Mouse (Mus musculus) T-helper 17 cell (primary cell): Measurements from ENCODE around the gene Xpa.

Source experiments
- in situ Hi-C, 2 experiments: fragments of 300-600 bp; cut with MboI, MseI; formaldehyde crosslinking; loops; 1 replicate in 1 of 2; 2 replicates in 1 of 2; pipeline ENCODE4 v1.15.1; 2025; ENCODE audit warnings: high pct_unique_total_duplicates in 2 of 2

Xpa gene

GRCm38 (mm10) chr4:46195781-46196487, at the start of gene Xpa:
Gene Xpa (minus strand): TSS chr4:46196311.
- in situ Hi-C loops = loop anchor here in 1 of 2 experiments (10.0 kb wide), 1 partner anchor 299 kb away; no protein-coding TSS in a partner anchor

GRCm38 (mm10) chr4:46235871-46236270, 39.8 kb upstream of the Xpa start:
- in situ Hi-C loops = no loop called here

GRCm38 (mm10) chr4:46234739-46235138, 38.6 kb upstream of the Xpa start:
- in situ Hi-C loops = no loop called here

GRCm38 (mm10) chr4:46226972-46227535, 30.9 kb upstream of the Xpa start:
- in situ Hi-C loops = no loop called here

- in situ Hi-C loops = loop anchor here (25.0 kb wide), 1 partner anchor 141 kb away; no protein-coding TSS in a partner anchor
Measured at GRCm38 (mm10) chr4:46221090-46221489, 25.0 kb upstream of the Xpa start.

- in situ Hi-C loops = loop anchor here (25.0 kb wide), 1 partner anchor 160 kb away; no protein-coding TSS in a partner anchor
Measured at GRCm38 (mm10) chr4:46202562-46203126, 6.5 kb upstream of the Xpa start.

GRCm38 (mm10) chr4:46201834-46202561, 5.9 kb upstream of the Xpa start:
- in situ Hi-C loops = loop anchor here (25.0 kb wide), 1 partner anchor 160 kb away; no protein-coding TSS in a partner anchor

- in situ Hi-C loops = loop anchor here in 1 of 2 experiments (10.0 kb wide), 1 partner anchor 297 kb away; no protein-coding TSS in a partner anchor
Measured at GRCm38 (mm10) chr4:46198064-46198463, 2.0 kb upstream of the Xpa start.

- in situ Hi-C loops = loop anchor here in 1 of 2 experiments (10.0 kb wide), 1 partner anchor 298 kb away; no protein-coding TSS in a partner anchor
Measured at GRCm38 (mm10) chr4:46196513-46196912, 402 bp upstream of the Xpa start.

- in situ Hi-C loops = loop anchor here (5.0 to 10.0 kb wide), 2 partner anchors 45 to 303 kb away; no protein-coding TSS in a partner anchor
Measured at GRCm38 (mm10) chr4:46192011-46192410, 4.1 kb downstream of the Xpa start.

GRCm38 (mm10) chr4:46186466-46186865, 9.6 kb downstream of the Xpa start:
- in situ Hi-C loops = no loop called here

- in situ Hi-C loops = no loop called here
Measured at GRCm38 (mm10) chr4:46185890-46186289, 10.2 kb downstream of the Xpa start.

- in situ Hi-C loops = no loop called here
Measured at GRCm38 (mm10) chr4:46185423-46185822, 10.7 kb downstream of the Xpa start.

GRCm38 (mm10) chr4:46182181-46182580, 13.9 kb downstream of the Xpa start:
- in situ Hi-C loops = no loop called here

GRCm38 (mm10) chr4:46181168-46181567, 14.9 kb downstream of the Xpa start:
- in situ Hi-C loops = no loop called here

- in situ Hi-C loops = no loop called here
Measured at GRCm38 (mm10) chr4:46177496-46177895, 18.6 kb downstream of the Xpa start.

- in situ Hi-C loops = no loop called here
Measured at GRCm38 (mm10) chr4:46177018-46177417, 19.1 kb downstream of the Xpa start.

GRCm38 (mm10) chr4:46176313-46176712, 19.8 kb downstream of the Xpa start:
- in situ Hi-C loops = no loop called here

- in situ Hi-C loops = loop anchor here in 1 of 2 experiments (25.0 kb wide), 1 partner anchor 809 kb away; no protein-coding TSS in a partner anchor
Measured at GRCm38 (mm10) chr4:46171761-46172160, 24.4 kb downstream of the Xpa start.

- in situ Hi-C loops = loop anchor here in 1 of 2 experiments (25.0 kb wide), 1 partner anchor 804 kb away; no protein-coding TSS in a partner anchor
Measured at GRCm38 (mm10) chr4:46165831-46166230, 30.3 kb downstream of the Xpa start.

- in situ Hi-C loops = loop anchor here in 1 of 2 experiments (25.0 kb wide), 1 partner anchor 802 kb away; no protein-coding TSS in a partner anchor
Measured at GRCm38 (mm10) chr4:46164027-46164426, 32.1 kb downstream of the Xpa start.
